Mouse (Mus musculus) adrenal gland, adult 2 months (tissue): ENCODE data around the gene Asns. TPM values are rescaled to one million over a fixed set of nuclear protein-coding genes. Genes with fewer than 3 reads are reported as not detected.

ENCODE experiments used
- DNase-seq: peaks from one replicate; pipeline ENCODE4 v3.0.0; 2021
- long read RNA-seq: library from polyadenylated mRNA; stranded (forward); transcript quantifications from one replicate; pipeline ENCODE4 v2.0.0, GENCODE M21; 2021
- polyA plus RNA-seq: library from polyadenylated mRNA; depleted of rRNA; stranded (reverse); fragments of >200 nt; gene quantifications from 2 replicates; pipeline ENCODE4 v1.2.3, GENCODE M21; 2012; rRNA removed
- total RNA-seq, 2 experiments: library from RNA; stranded (reverse); gene quantifications; 2 replicates each; pipeline ENCODE4 v1.2.3; 2021

The Asns gene
- total RNA-seq (10 to 100 TPM; 51.1 to 80.3 TPM), polyA plus RNA-seq (12.3 and 16.8 TPM in 2 replicates)
- long read RNA-seq, transcript Asns-201 (12 exons, 2,001 nt), result major isoform, 52 of 61 reads
- long read RNA-seq, partial matches to known transcripts, result 4 of 61 reads
- long read RNA-seq, other reads (novel, unspliced or antisense), result 5 of 61 reads

DNA sequence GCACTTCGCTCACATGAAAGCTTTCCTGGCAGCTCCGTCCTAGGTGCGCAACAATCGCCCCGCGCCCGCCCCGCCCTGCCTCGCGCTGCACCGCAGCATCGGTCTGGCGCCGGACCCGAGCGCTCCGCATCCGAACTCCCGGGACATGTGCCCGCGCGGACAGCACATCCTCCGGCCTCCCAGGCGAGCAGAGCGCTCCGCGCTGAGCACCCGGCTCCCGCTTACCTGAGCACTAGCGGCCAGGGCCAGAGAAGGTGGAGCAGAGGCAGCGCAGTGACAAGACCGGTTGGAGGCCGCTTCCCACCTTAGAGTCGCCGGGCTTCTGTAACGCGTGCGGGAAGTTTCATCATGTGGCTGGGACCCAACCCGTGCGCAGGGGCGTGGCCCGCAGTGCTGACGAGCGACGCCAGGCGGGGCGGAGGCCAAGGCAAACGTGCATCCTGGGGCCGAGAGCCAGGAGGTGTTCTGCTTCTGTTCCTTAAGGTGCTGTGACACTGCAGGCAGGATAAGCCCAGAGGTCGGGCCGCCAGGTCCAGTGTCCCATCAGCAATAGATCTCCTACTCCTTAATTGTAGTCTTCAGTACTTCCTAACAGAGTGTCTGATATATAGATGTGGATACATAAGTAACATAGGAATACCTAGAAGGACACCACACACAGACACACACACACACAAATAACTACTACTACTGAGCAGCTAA, at the start of gene Asns:
Gene Asns, minus strand, starts transcription at position 371 of the 702 bp plus-strand sequence.
- peak; percentile 90 for DNase-seq

DNA sequence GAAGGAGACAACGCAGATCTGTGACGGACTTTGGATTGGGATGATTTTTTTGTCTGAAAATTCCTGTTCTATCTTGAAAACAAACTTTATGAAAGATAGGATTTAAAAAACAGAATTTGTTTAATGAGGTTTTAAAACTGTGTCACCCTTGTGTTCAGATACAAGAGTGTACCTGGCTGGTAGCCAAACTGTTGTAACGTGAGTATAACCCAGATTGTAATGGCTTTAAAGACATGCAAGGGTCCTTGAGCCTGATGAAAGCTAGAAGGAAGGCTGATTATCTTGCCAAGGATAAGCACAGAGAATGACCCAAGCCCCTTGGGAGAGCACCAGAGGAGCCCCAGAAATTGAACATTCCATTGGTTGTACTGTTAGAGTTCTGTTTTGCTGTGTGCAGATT, 48.7 kb upstream of the Asns start:
- DNase-seq, result no peak

- no peak for DNase-seq
These were observed 44.8 kb upstream of the Asns start for GRCm38 (mm10) chr6:7737842-7738241.

GRCm38 (mm10) chr6:7732754-7733708, 40.0 kb upstream of the Asns start:
- DNase-seq, result peak; percentile 84

- DNase-seq, result no peak
These were observed 39.0 kb upstream of the Asns start for GRCm38 (mm10) chr6:7732097-7732496.

GRCm38 (mm10) chr6:7729128-7729527, 36.1 kb upstream of the Asns start:
- no peak for DNase-seq

DNA sequence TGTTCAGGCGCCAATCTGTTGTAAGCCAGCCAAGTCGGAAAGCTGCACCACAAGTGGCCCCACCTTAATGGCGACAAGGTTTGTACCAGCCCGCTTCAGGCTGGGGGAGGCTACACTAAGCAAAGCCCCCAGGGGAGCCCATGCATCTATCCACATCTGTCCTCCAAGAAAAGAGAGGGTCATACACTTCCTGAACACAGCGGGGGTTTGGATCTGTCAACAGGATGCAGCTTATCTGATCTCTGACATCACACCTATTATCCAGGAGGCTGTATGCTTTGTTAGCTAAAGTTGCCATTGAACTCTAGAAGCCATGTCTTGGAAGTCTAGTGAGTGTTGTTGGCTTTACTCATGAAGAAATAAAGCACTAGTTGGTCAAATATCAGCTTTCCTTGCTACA, 35.2 kb upstream of the Asns start:
- DNase-seq, result no peak

- DNase-seq, result no peak
These were observed 23.2 kb upstream of the Asns start for GRCm38 (mm10) chr6:7716236-7716635.

DNA sequence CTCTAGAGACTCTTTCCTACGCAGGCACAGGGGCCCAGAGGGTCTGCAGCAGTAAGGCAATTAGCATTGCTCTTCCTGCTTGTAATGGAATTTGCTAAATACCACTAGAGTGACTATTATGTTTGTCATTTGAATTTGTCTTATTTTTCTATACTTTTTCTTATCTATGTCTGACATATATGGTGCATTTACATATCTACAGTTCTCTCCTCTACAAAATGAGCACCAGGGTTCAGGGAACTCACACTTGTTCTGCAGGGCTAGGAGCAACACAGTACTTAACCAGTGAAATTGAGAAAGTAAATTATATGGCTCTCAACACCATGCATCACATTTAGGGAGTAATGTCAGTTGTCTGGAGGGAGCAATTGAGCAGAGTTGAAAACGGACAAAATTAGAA, 21.2 kb upstream of the Asns start:
- DNase-seq, result no peak

- no peak for DNase-seq
These were observed 18.8 kb upstream of the Asns start for GRCm38 (mm10) chr6:7711837-7712330.

- DNase-seq, result no peak
These were observed 15.2 kb upstream of the Asns start for GRCm38 (mm10) chr6:7708246-7708645.

DNA sequence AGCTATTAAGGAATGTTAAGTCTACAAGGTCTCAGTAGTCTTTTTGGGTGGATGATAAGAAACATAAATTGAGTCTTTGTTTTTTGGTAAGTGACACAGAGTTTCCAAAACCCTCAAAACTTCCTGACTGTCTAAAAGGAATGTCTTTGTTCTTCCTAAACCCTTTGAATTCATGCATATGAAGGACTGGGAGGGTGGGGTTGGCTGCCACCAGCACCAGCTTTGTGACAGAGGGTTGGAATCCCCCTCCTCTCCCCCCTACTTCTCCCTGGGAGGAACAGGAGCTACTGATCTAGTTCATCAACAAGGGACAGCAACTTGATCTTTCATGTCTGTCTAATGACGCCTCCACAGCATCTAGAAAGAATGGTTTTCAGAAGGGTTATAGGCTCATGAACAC, 13.7 kb upstream of the Asns start:
- DNase-seq, result no peak

- DNase-seq, result no peak
These were observed 5.1 kb upstream of the Asns start for GRCm38 (mm10) chr6:7697999-7698699.

DNA sequence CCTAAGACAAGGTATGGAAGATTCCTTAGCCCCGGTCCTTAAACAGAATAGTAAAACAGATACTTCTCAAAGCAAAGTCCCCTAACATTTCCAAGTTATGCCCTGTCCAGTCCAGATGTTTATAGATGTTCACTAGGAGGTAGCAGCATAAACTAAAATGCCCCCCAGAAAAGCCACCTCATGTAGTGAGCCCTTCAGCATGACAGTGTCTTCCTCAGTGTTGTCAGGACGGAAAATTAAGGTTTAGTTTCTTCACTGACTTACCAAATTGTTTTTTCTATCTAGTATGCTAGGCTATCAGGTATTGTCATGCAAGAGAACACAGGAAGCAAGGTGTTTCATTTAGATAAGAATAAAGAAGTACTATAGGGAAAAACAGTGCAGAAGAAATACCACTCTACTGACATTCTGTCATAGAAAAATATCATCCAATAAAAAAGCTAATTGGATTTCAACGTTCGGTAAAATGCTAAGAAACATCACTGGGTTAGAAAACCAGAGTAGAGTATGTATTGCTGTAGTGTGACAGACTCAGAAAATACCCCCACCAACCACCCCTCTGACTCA, 4.1 kb upstream of the Asns start:
- DNase-seq, result no peak

- no peak for DNase-seq
These were observed 3.6 kb upstream of the Asns start for GRCm38 (mm10) chr6:7696641-7697040.

GRCm38 (mm10) chr6:7695901-7696300, 2.8 kb upstream of the Asns start:
- no peak for DNase-seq

- DNase-seq, result no peak
These were observed 612 bp upstream of the Asns start for GRCm38 (mm10) chr6:7693666-7694065.

DNA sequence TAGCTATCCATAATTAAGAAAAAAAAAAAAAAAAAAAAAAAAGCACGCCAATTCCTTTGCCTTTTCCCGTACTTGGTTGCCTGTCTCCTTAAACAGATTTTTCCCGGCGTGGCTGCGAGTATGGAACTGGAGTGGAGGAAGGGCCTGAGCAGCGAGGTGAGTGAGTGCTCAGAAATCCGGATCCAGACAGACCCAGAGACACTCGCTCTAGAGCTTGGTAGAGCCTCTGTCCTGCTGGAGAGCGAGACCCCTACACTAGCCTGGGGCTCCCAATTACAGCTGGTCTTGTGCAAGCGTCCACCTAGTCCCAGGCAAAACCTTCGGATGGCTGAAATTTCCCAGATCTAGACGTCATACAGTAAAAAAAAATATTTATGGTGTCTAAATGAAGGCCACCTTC, 603 bp downstream of the Asns start:
- DNase-seq, result no peak

GRCm38 (mm10) chr6:7692037-7692436, 1.0 kb downstream of the Asns start:
- DNase-seq, result no peak

GRCm38 (mm10) chr6:7690456-7690855, 2.6 kb downstream of the Asns start:
- DNase-seq, result no peak

DNA sequence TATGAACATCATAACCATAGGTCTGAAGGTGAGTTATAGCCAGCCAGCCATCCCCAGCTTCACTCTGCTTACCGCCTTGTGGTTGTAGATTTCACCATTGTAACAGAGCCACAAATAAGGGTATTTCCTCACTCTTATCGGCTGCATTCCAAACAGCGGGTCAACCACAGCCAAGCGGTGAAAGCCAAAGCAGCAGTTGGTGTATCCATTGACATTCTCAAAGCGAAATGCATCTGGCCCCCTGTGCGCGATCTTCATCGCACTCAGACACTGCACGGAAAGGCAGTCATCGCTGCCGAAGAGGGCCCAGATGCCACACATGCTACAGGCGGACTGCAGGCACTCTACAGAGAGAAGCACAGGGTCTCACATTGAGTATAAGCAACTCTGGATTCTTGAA, 3.9 kb downstream of the Asns start:
- peak; percentile 26 for DNase-seq

DNA sequence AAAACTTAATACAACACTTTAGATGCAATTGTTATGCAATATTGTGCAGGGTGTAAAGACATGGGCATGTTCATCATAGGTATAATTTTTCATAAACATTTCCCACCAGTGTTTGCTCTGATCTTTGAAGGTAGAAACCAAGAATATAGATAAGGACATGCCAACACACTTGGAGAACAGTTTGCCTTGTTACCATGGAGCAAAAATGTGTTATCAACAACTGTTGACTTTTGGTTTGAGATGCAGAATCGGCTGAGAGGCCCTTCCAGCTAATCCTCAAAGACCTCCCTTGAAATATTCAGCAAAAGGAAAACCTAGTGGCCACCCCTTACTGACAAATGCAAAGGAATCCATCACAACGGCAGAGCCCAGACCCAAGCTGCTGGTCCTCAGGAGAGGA, 7.0 kb downstream of the Asns start:
- DNase-seq, result no peak
